11 mouse cellular contexts compared by ENCODE assay signal in the genomic region with DNA sequence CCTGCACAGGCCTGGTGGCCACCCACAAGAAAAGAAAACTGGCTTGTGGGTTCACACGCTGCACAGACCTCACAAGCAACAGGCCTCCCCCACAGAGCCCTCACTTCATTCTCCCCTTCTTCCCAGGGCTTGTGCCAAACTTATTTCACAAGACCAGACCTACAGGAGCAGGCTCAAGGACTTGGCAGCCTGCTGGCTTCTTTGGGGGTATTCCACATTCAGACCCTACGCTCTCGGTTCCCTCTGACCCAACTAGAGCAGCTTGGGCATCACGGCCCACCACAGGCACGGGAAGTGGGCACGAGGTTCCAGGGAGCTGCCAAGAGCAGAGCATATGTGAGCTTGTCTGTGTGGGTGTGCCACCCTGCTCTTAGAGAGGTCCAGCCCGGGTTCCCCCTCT. TPM values are rescaled to one million over a fixed set of nuclear protein-coding genes. Genes with fewer than 3 reads are reported as not detected.
A peak's percentile ranks its signal among the peaks of the same experiment; 100 is the strongest.
DNase-seq lines count a peak whose midpoint lies in the region; ATAC-seq and TF ChIP-seq lines count a peak whose summit lies in the region.
"Had no signal": no experiment of that assay in that cellular context is flagged by ENCODE, and none has a peak within 500 bp of the region (broad histone marks: within the 10 kb centered on the region; RNA-seq: fewer than 3 reads in every experiment).

No protein-coding gene starts in this region.

- no peak overlapping the region for H3K27ac ChIP-seq in forebrain, embryonic 16.5 days (ENCODE audit: low read length)
- H3K27ac ChIP-seq in forebrain, embryonic 11.5 days (ENCODE audit: low read depth, low read length) = no peak overlapping the region
- H3K27ac ChIP-seq in midbrain, postnatal 0 days (ENCODE audit: low read depth, low read length) = no peak overlapping the region
- H3K27ac ChIP-seq in midbrain, embryonic 13.5 days = no peak overlapping the region
- H3K27ac ChIP-seq in liver, embryonic 13.5 days = peak overlapping the region; percentile 97
- 0 out of 2 replicates have a peak overlapping the region, but pooled peaks have one; percentile 18 for H3K27ac ChIP-seq in stomach, postnatal 0 days (replicated peaks)
- H3K27ac ChIP-seq: hindbrain, embryonic 15.5 days; neural tube, embryonic 12.5 days had no signal

- ATAC-seq in forebrain, embryonic 16.5 days = peak; percentile 15; the same call in 1 of the 2 replicates
- ATAC-seq in forebrain, embryonic 11.5 days (replicated peaks; ENCODE audit: low FRiP score) = no peak
- ATAC-seq in midbrain, postnatal 0 days (ENCODE audit: low FRiP score) = no peak
- no peak for ATAC-seq in midbrain, embryonic 13.5 days
- ATAC-seq in liver, embryonic 13.5 days (ENCODE audit: low read depth) = no peak
- no peak for ATAC-seq in stomach, postnatal 0 days (ENCODE audit: low FRiP score, low TSS enrichment)
- no peak for ATAC-seq in erythroblast, adult 5-6 weeks (replicated peaks; ENCODE audit: low FRiP score, poor library complexity, severe bottlenecking)

- no peak overlapping the region for H3K9ac ChIP-seq in forebrain, embryonic 16.5 days (replicated peaks; ENCODE audit: low read depth, low read length)
- H3K9ac ChIP-seq in forebrain, embryonic 11.5 days (ENCODE audit: low read length) = no peak overlapping the region
- H3K9ac ChIP-seq in midbrain, postnatal 0 days (replicated peaks; ENCODE audit: low read length, poor library complexity, severe bottlenecking) = no peak overlapping the region
- H3K9ac ChIP-seq in midbrain, embryonic 13.5 days (replicated peaks) = no peak overlapping the region
- H3K9ac ChIP-seq in liver, embryonic 13.5 days = peak overlapping the region; percentile 93
- no peak overlapping the region for H3K9ac ChIP-seq in stomach, postnatal 0 days (ENCODE audit: low read length)
- H3K9ac ChIP-seq: hindbrain, embryonic 15.5 days; neural tube, embryonic 12.5 days had no signal

- DNase-seq in forebrain, embryonic 11.5 days (ENCODE audit: low spot score) = no peak
- peak; percentile 62 for DNase-seq in midbrain, postnatal 0 days (ENCODE audit: low spot score)
- no peak for DNase-seq in liver, embryonic 13.5 days
- DNase-seq in stomach, postnatal 0 days (ENCODE audit: low spot score) = no peak
- no peak for DNase-seq in right cerebral cortex, adult 2 months (ENCODE audit: low spot score in 2 of 2)

- no peak overlapping the region for H3K4me3 ChIP-seq in forebrain, embryonic 16.5 days (replicated peaks; ENCODE audit: low read length)
- no peak overlapping the region for H3K4me3 ChIP-seq in forebrain, embryonic 11.5 days (ENCODE audit: low read depth, low read length)
- H3K4me3 ChIP-seq in midbrain, postnatal 0 days (ENCODE audit: low read depth, low read length) = no peak overlapping the region
- H3K4me3 ChIP-seq in midbrain, embryonic 13.5 days (replicated peaks) = no peak overlapping the region
- no peak overlapping the region for H3K4me3 ChIP-seq in liver, embryonic 13.5 days (replicated peaks)
- H3K4me3 ChIP-seq in stomach, postnatal 0 days (ENCODE audit: low read depth, low read length) = no peak overlapping the region
- H3K4me3 ChIP-seq: hindbrain, embryonic 15.5 days; neural tube, embryonic 12.5 days had no signal

- peaks cover 23% of the 10 kb centered on the region for H3K4me1 ChIP-seq in forebrain, embryonic 16.5 days (replicated peaks; ENCODE audit: control insufficient read depth, insufficient read depth, low read length)
- 0 out of 2 replicates have a peak, but pooled peaks cover 5% of the 10 kb centered on the region for H3K4me1 ChIP-seq in forebrain, embryonic 11.5 days (replicated peaks; ENCODE audit: control insufficient read depth, insufficient read depth, low read length)
- no peaks in the 10 kb centered on the region for H3K4me1 ChIP-seq in midbrain, postnatal 0 days (ENCODE audit: insufficient read depth, low read length)
- H3K4me1 ChIP-seq in midbrain, embryonic 13.5 days (replicated peaks) = peaks cover 10% of the 10 kb centered on the region
- H3K4me1 ChIP-seq in liver, embryonic 13.5 days (replicated peaks) = peaks cover 100% of the 10 kb centered on the region
- peaks cover 14% of the 10 kb centered on the region for H3K4me1 ChIP-seq in stomach, postnatal 0 days (replicated peaks; ENCODE audit: control insufficient read depth, insufficient read depth)

- 54% methylated on average over 7 of the region's 7 CpGs for WGBS in forebrain, embryonic 16.5 days
- WGBS in forebrain, embryonic 11.5 days = 92% methylated on average over 7 of the region's 7 CpGs
- WGBS in midbrain, postnatal 0 days = 68% methylated on average over 7 of the region's 7 CpGs
- WGBS in midbrain, embryonic 13.5 days = 91% methylated on average over 7 of the region's 7 CpGs
- 75% methylated on average over 7 of the region's 7 CpGs for WGBS in liver, embryonic 13.5 days (ENCODE audit: insufficient replicate concordance)
- 71% methylated on average over 7 of the region's 7 CpGs for whole genome bisulfite sequencing in stomach, postnatal 0 days

- H3K4me2 ChIP-seq in forebrain, embryonic 16.5 days (ENCODE audit: low read length) = no peak overlapping the region
- H3K4me2 ChIP-seq in forebrain, embryonic 11.5 days (ENCODE audit: low read depth, low read length, severe bottlenecking) = no peak overlapping the region
- no peak overlapping the region for H3K4me2 ChIP-seq in midbrain, postnatal 0 days (ENCODE audit: low read depth, low read length, poor library complexity, severe bottlenecking)
- H3K4me2 ChIP-seq in midbrain, embryonic 13.5 days (replicated peaks) = no peak overlapping the region
- peak overlapping the region; percentile 17; the same call in 1 of the 2 replicates for H3K4me2 ChIP-seq in liver, embryonic 13.5 days
- H3K4me2 ChIP-seq in stomach, postnatal 0 days (replicated peaks; ENCODE audit: low read depth) = no peak overlapping the region
- H3K4me2 ChIP-seq: hindbrain, embryonic 15.5 days; neural tube, embryonic 12.5 days had no signal

- TF ChIP-seq CTCF in midbrain, postnatal 0 days (IDR thresholded peaks at IDR 0.05) = no peak
- TF ChIP-seq CTCF in stomach, postnatal 0 days (IDR thresholded peaks at IDR 0.05; ENCODE audit: low read depth) = no peak

- no peaks in the 10 kb centered on the region for H3K9me3 ChIP-seq in forebrain, embryonic 16.5 days (ENCODE audit: control insufficient read depth, low read length)
- no peaks in the 10 kb centered on the region for H3K9me3 ChIP-seq in forebrain, embryonic 11.5 days (ENCODE audit: control insufficient read depth, low read length)
- H3K9me3 ChIP-seq in midbrain, postnatal 0 days (ENCODE audit: low read length) = no peaks in the 10 kb centered on the region
- H3K9me3 ChIP-seq in midbrain, embryonic 13.5 days = no peaks in the 10 kb centered on the region
- no peaks in the 10 kb centered on the region for H3K9me3 ChIP-seq in liver, embryonic 13.5 days (replicated peaks)
- no peaks in the 10 kb centered on the region for H3K9me3 ChIP-seq in stomach, postnatal 0 days (ENCODE audit: control insufficient read depth, low read length)
- H3K9me3 ChIP-seq: G1E; hindbrain, embryonic 15.5 days; neural tube, embryonic 12.5 days had no signal

- no peaks in the 10 kb centered on the region for H3K36me3 ChIP-seq in forebrain, embryonic 16.5 days (ENCODE audit: control insufficient read depth, insufficient read depth)
- no peaks in the 10 kb centered on the region for H3K36me3 ChIP-seq in forebrain, embryonic 11.5 days (ENCODE audit: control insufficient read depth, insufficient read depth, low read length)
- H3K36me3 ChIP-seq in midbrain, postnatal 0 days (ENCODE audit: insufficient read depth, low read length) = no peaks in the 10 kb centered on the region
- H3K36me3 ChIP-seq in midbrain, embryonic 13.5 days = no peaks in the 10 kb centered on the region
- H3K36me3 ChIP-seq in liver, embryonic 13.5 days = 0 out of 2 replicates have a peak, but pooled peaks cover 2% of the 10 kb centered on the region
- H3K36me3 ChIP-seq in stomach, postnatal 0 days (ENCODE audit: control insufficient read depth, insufficient read depth, low read length) = no peaks in the 10 kb centered on the region
- H3K36me3 ChIP-seq: hindbrain, embryonic 15.5 days; neural tube, embryonic 12.5 days had no signal

- H3K27me3 ChIP-seq in forebrain, embryonic 16.5 days (replicated peaks; ENCODE audit: control insufficient read depth, insufficient read depth, low read length) = peaks cover 1% of the 10 kb centered on the region; the same call in 1 of the 2 replicates
- no peaks in the 10 kb centered on the region for H3K27me3 ChIP-seq in forebrain, embryonic 11.5 days (ENCODE audit: control insufficient read depth, insufficient read depth, low read length)
- peaks cover 5% of the 10 kb centered on the region; the same call in 1 of the 2 replicates for H3K27me3 ChIP-seq in midbrain, postnatal 0 days (ENCODE audit: insufficient read depth, low read length)
- peaks cover 9% of the 10 kb centered on the region for H3K27me3 ChIP-seq in midbrain, embryonic 13.5 days
- no peaks in the 10 kb centered on the region for H3K27me3 ChIP-seq in liver, embryonic 13.5 days
- no peaks in the 10 kb centered on the region for H3K27me3 ChIP-seq in stomach, postnatal 0 days (ENCODE audit: control insufficient read depth, insufficient read depth, low read length)
- H3K27me3 ChIP-seq: hindbrain, embryonic 15.5 days; neural tube, embryonic 12.5 days had no signal

- TF ChIP-seq EP300 in stomach, postnatal 0 days (optimal IDR thresholded peaks at IDR 0.05) = no peak

RNA-seq across cellular contexts. Expression of gene Rhbdf2, which starts 9.2 kb away (rescaled TPM):
- polyA plus RNA-seq in forebrain, embryonic 16.5 days (2015; fragmentation: Nextera tagmentation; extraction: Ambion mirVana) = 1.0 and 1.5 TPM in 2 replicates
- polyA plus RNA-seq in forebrain, embryonic 11.5 days (2014; fragmentation: Nextera tagmentation; extraction: Ambion mirVana) = 2.5 and 2.7 TPM in 2 replicates
- 3.4 and 4.5 TPM in 2 replicates for total RNA-seq in midbrain, postnatal 0 days (2014; rRNA removed)
- 1.0 TPM in 2 replicates for polyA plus RNA-seq in midbrain, postnatal 0 days (2015; fragmentation: Nextera tagmentation; extraction: Ambion mirVana)
- polyA plus RNA-seq in midbrain, embryonic 13.5 days (2015; fragmentation: Nextera tagmentation; extraction: Ambion mirVana) = 0.76 and 0.77 TPM in 2 replicates
- 5.8 and 6.6 TPM in 2 replicates for polyA plus RNA-seq in liver, embryonic 13.5 days (2015; fragmentation: Nextera tagmentation; extraction: Ambion mirVana)
- 5.7 and 6.1 TPM in 2 replicates for polyA plus RNA-seq in stomach, postnatal 0 days (2015; fragmentation: Nextera tagmentation; extraction: Ambion mirVana)
- 2.3 and 5.0 TPM in 2 replicates for total RNA-seq in erythroblast, adult 5-6 weeks (2015; ENCODE audit: low replicate concordance)
- total RNA-seq in erythroblast, adult 5-6 weeks (2017; ENCODE audit: low replicate concordance) = 2.8 and 3.2 TPM in 2 replicates

RNA-seq across cellular contexts. Expression of gene Aanat, which starts 31.4 kb away (rescaled TPM):
- 0.27 TPM in 1 of 2 replicates, not detected in the other for polyA plus RNA-seq in forebrain, embryonic 16.5 days (2015; fragmentation: Nextera tagmentation; extraction: Ambion mirVana)
- polyA plus RNA-seq in forebrain, embryonic 11.5 days (2014; fragmentation: Nextera tagmentation; extraction: Ambion mirVana) = not detected in 2 replicates
- total RNA-seq in midbrain, postnatal 0 days (2014; rRNA removed) = 0.52 and 0.82 TPM in 2 replicates
- polyA plus RNA-seq in midbrain, postnatal 0 days (2015; fragmentation: Nextera tagmentation; extraction: Ambion mirVana) = 0.90 and 0.94 TPM in 2 replicates
- 0.22 and 0.34 TPM in 2 replicates for polyA plus RNA-seq in midbrain, embryonic 13.5 days (2015; fragmentation: Nextera tagmentation; extraction: Ambion mirVana)
- not detected in 2 replicates for polyA plus RNA-seq in liver, embryonic 13.5 days (2015; fragmentation: Nextera tagmentation; extraction: Ambion mirVana)
- polyA plus RNA-seq in stomach, postnatal 0 days (2015; fragmentation: Nextera tagmentation; extraction: Ambion mirVana) = 0.10 TPM in 1 of 2 replicates, not detected in the other
- not detected in 2 replicates for total RNA-seq in erythroblast, adult 5-6 weeks (2015; ENCODE audit: low replicate concordance)
- total RNA-seq in erythroblast, adult 5-6 weeks (2017; ENCODE audit: low replicate concordance) = not detected in 2 replicates
- total RNA-seq: G1E had no signal
- polyA plus RNA-seq: G1E; hindbrain, embryonic 15.5 days; neural tube, embryonic 12.5 days had no signal

RNA-seq across cellular contexts. Expression of gene Prcd, which starts 35.7 kb away (rescaled TPM):
- 2.9 and 3.2 TPM in 2 replicates for polyA plus RNA-seq in forebrain, embryonic 16.5 days (2015; fragmentation: Nextera tagmentation; extraction: Ambion mirVana)
- 0.23 and 0.67 TPM in 2 replicates for polyA plus RNA-seq in forebrain, embryonic 11.5 days (2014; fragmentation: Nextera tagmentation; extraction: Ambion mirVana)
- total RNA-seq in midbrain, postnatal 0 days (2014; rRNA removed) = 3.7 TPM in 1 of 2 replicates, not detected in the other
- polyA plus RNA-seq in midbrain, postnatal 0 days (2015; fragmentation: Nextera tagmentation; extraction: Ambion mirVana) = 4.8 and 6.0 TPM in 2 replicates
- polyA plus RNA-seq in midbrain, embryonic 13.5 days (2015; fragmentation: Nextera tagmentation; extraction: Ambion mirVana) = 1.0 and 1.2 TPM in 2 replicates
- polyA plus RNA-seq in liver, embryonic 13.5 days (2015; fragmentation: Nextera tagmentation; extraction: Ambion mirVana) = 0.31 and 0.33 TPM in 2 replicates
- 2.6 and 2.7 TPM in 2 replicates for polyA plus RNA-seq in stomach, postnatal 0 days (2015; fragmentation: Nextera tagmentation; extraction: Ambion mirVana)
- not detected in 2 replicates for total RNA-seq in erythroblast, adult 5-6 weeks (2015; ENCODE audit: low replicate concordance)
- total RNA-seq in erythroblast, adult 5-6 weeks (2017; ENCODE audit: low replicate concordance) = not detected in 2 replicates

RNA-seq across cellular contexts. Expression of gene Ube2o, which starts 36.4 kb away (rescaled TPM):
- polyA plus RNA-seq in forebrain, embryonic 16.5 days (2015; fragmentation: Nextera tagmentation; extraction: Ambion mirVana) = 15.0 and 17.1 TPM in 2 replicates
- 23.5 and 25.9 TPM in 2 replicates for polyA plus RNA-seq in forebrain, embryonic 11.5 days (2014; fragmentation: Nextera tagmentation; extraction: Ambion mirVana)
- 109 and 112 TPM in 2 replicates for total RNA-seq in midbrain, postnatal 0 days (2014; rRNA removed)
- 35.2 and 35.7 TPM in 2 replicates for polyA plus RNA-seq in midbrain, postnatal 0 days (2015; fragmentation: Nextera tagmentation; extraction: Ambion mirVana)
- polyA plus RNA-seq in midbrain, embryonic 13.5 days (2015; fragmentation: Nextera tagmentation; extraction: Ambion mirVana) = 12.3 and 12.7 TPM in 2 replicates
- 17.5 and 22.1 TPM in 2 replicates for polyA plus RNA-seq in liver, embryonic 13.5 days (2015; fragmentation: Nextera tagmentation; extraction: Ambion mirVana)
- 4.7 and 5.3 TPM in 2 replicates for polyA plus RNA-seq in stomach, postnatal 0 days (2015; fragmentation: Nextera tagmentation; extraction: Ambion mirVana)
- 473 and 508 TPM in 2 replicates for total RNA-seq in erythroblast, adult 5-6 weeks (2015; ENCODE audit: low replicate concordance)
- 800 and 935 TPM in 2 replicates for total RNA-seq in erythroblast, adult 5-6 weeks (2017; ENCODE audit: low replicate concordance)

RNA-seq across cellular contexts. Expression of gene Cygb, which starts 36.5 kb away (rescaled TPM):
- 16.6 TPM in 2 replicates for polyA plus RNA-seq in forebrain, embryonic 16.5 days (2015; fragmentation: Nextera tagmentation; extraction: Ambion mirVana)
- polyA plus RNA-seq in forebrain, embryonic 11.5 days (2014; fragmentation: Nextera tagmentation; extraction: Ambion mirVana) = 1.7 TPM in 2 replicates
- total RNA-seq in midbrain, postnatal 0 days (2014; rRNA removed) = 38.7 and 44.2 TPM in 2 replicates
- polyA plus RNA-seq in midbrain, postnatal 0 days (2015; fragmentation: Nextera tagmentation; extraction: Ambion mirVana) = 40.5 and 43.5 TPM in 2 replicates
- 8.8 TPM in 2 replicates for polyA plus RNA-seq in midbrain, embryonic 13.5 days (2015; fragmentation: Nextera tagmentation; extraction: Ambion mirVana)
- 0.60 and 0.70 TPM in 2 replicates for polyA plus RNA-seq in liver, embryonic 13.5 days (2015; fragmentation: Nextera tagmentation; extraction: Ambion mirVana)
- polyA plus RNA-seq in stomach, postnatal 0 days (2015; fragmentation: Nextera tagmentation; extraction: Ambion mirVana) = 22.1 and 22.2 TPM in 2 replicates
- total RNA-seq in erythroblast, adult 5-6 weeks (2015; ENCODE audit: low replicate concordance) = not detected in 2 replicates
- not detected in 2 replicates for total RNA-seq in erythroblast, adult 5-6 weeks (2017; ENCODE audit: low replicate concordance)
- total RNA-seq: G1E had no signal

Comparison
In these comparisons a context has a peak if more than half of its experiments do, and no peak if none do; other contexts are left out.
1. H3K27ac ChIP-seq: peak in liver, embryonic 13.5 days (single experiment) and stomach, postnatal 0 days (single experiment); none in forebrain, embryonic 16.5 days (single experiment), forebrain, embryonic 11.5 days (single experiment), midbrain, postnatal 0 days (single experiment) and midbrain, embryonic 13.5 days (single experiment).